Mouse (Mus musculus) hindbrain, embryonic 15.5 days (tissue): ENCODE results near the gene Adgrf2. TPM values are rescaled to one million over a fixed set of nuclear protein-coding genes. Genes with fewer than 3 reads are reported as not detected.

Source experiments
- ATAC-seq: fragments of 200-750 bp; cut with Nextera tagmentation; 2 replicates; pipeline ENCODE4 v1.8.0; 2017; ENCODE audit warnings: low read depth, moderate number of reproducible peaks, moderate TSS enrichment; ENCODE audit not compliant: low FRiP score
- H3K27ac ChIP-seq: fragments of 300-500 bp; sonication (generic); replicated peaks from 2 replicates; pipeline ENCODE4 v1.5.1; 2015; ENCODE audit warnings: mild to moderate bottlenecking, inconsistent platforms
- H3K27me3 ChIP-seq: fragments of 300-500 bp; sonication (generic); 2 replicates; pipeline ENCODE4 v1.6.1; 2015; ENCODE audit warnings: control low read depth, inconsistent platforms
- H3K36me3 ChIP-seq: fragments of 300-500 bp; sonication (generic); 2 replicates; pipeline ENCODE4 v1.6.1; 2015; ENCODE audit warnings: control low read depth, inconsistent platforms
- H3K4me1 ChIP-seq: fragments of 300-500 bp; sonication (generic); replicated peaks from 2 replicates; pipeline ENCODE4 v1.6.1; 2015; ENCODE audit warnings: control low read depth, inconsistent platforms
- H3K4me2 ChIP-seq: fragments of 300-500 bp; sonication (generic); 2 replicates; pipeline ENCODE4 v1.6.1; 2015; ENCODE audit warnings: moderate library complexity, mild to moderate bottlenecking, inconsistent platforms
- H3K4me3 ChIP-seq: fragments of 300-500 bp; sonication (generic); 2 replicates; pipeline ENCODE4 v1.5.1; 2015; ENCODE audit warnings: mild to moderate bottlenecking, inconsistent platforms
- H3K9ac ChIP-seq: fragments of 300-500 bp; sonication (generic); 2 replicates; pipeline ENCODE4 v1.6.1; 2015; ENCODE audit warnings: inconsistent platforms
- H3K9me3 ChIP-seq: fragments of 300-500 bp; sonication (generic); 2 replicates; pipeline ENCODE4 v1.6.1; 2016; ENCODE audit warnings: control low read depth, inconsistent platforms
- WGBS: fragments of 180-500 bp; shearing (Covaris S2); methylation state at CpG from one replicate; pipeline ENCODE4 v1.1.7; 2015; 5-methylcytosine and 5-hydroxymethylcytosine counted together
- polyA plus RNA-seq: library from polyadenylated mRNA; unstranded; fragments of >200 nt; fragmentation: Nextera tagmentation; extraction: Ambion mirVana; gene quantifications from 2 replicates; pipeline ENCODE4 v1.2.1, GENCODE M21; 2015

Adgrf2 gene
- polyA plus RNA-seq, 1 experiment from 2014 or later = 0.10 TPM

GRCm38 (mm10) chr17:42710717-42711116, 31.3 kb downstream of the Adgrf2 start:
- no peak overlapping the region for H3K4me3 ChIP-seq
- H3K27me3 ChIP-seq = no peaks in the 10 kb centered on the region
- H3K36me3 ChIP-seq = no peaks in the 10 kb centered on the region
- no peak overlapping the region for H3K9ac ChIP-seq
- no peak overlapping the region for H3K4me2 ChIP-seq
- 84% methylated on average over 7 of the region's 7 CpGs for WGBS
- H3K27ac ChIP-seq = no peak overlapping the region
- no peaks in the 10 kb centered on the region for H3K4me1 ChIP-seq
- H3K9me3 ChIP-seq = no peaks in the 10 kb centered on the region
- no peak for ATAC-seq

DNA sequence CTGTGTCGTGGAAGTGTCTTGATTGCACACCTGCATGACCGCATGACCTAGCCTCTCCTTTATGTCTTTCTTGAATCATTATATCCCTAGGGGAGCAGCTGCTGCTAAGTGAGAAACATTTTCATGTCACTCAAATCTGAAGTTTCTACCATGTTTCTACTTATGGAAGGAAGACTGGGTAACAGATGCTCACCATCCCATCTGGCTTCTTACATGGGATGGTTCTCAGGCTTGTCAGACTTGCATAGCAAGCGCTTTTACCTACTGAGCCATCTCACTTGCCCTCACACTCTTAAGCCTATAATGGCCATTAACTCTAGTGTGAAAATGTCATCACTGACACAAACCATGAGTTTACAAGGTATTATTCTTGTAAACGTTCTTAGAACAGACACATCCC, 36.4 kb downstream of the Adgrf2 start:
- Histone ChIP-seq H3K4me3 (no peak overlapping the region), H3K4me1 (no peaks in the 10 kb centered on the region), H3K4me2 (no peak overlapping the region), H3K9me3 (no peaks in the 10 kb centered on the region), H3K27me3 (no peaks in the 10 kb centered on the region), H3K9ac (no peak overlapping the region), H3K36me3 (no peaks in the 10 kb centered on the region), H3K27ac (no peak overlapping the region)
- ATAC-seq = no peak
- WGBS = 82% methylated on average over 4 of the region's 4 CpGs

DNA sequence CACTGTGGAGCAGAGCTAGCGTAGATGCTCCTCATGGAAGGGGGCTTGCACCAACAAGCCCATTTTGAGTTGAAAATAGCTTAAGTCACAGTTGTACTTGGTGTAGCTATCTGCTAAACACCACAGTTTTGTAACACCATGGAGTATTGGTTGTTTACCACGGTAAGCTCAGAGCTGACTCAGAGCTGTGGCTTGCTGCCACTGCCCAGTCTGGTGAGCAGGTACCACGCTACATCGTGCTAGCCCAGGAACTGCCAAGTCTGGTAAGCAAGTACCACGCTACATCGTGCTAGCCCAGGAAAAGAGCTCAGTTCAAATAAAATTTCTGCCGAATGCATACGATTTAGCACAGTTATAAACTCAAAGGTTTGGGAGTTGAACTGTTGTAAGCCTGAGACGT, 39.8 kb downstream of the Adgrf2 start:
- H3K9ac ChIP-seq = no peak overlapping the region
- H3K27me3 ChIP-seq = no peaks in the 10 kb centered on the region
- no peak overlapping the region for H3K4me2 ChIP-seq
- H3K4me3 ChIP-seq = no peak overlapping the region
- 93% methylated on average over 9 of the region's 9 CpGs for WGBS
- H3K9me3 ChIP-seq = no peaks in the 10 kb centered on the region
- ATAC-seq = no peak
- H3K27ac ChIP-seq = no peak overlapping the region
- H3K4me1 ChIP-seq = no peaks in the 10 kb centered on the region
- no peaks in the 10 kb centered on the region for H3K36me3 ChIP-seq

DNA sequence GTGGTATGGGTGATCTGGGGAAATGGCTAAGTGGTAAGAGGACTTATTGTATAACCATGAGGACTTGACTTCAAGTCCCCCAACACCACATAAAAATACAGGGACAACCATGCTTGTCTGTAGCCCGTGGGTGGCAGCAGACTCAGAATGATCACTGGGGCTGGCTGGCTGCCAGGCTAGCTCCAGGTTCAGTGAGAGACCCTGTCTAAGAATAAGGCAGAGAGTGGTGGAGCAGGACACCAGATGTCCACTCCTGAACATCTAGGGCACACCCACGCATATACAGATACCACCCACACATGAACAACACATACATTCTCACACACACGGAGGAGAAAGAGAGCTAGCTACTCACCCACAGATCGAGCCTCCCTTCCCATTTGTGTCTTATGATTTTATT, 47.2 kb downstream of the Adgrf2 start:
- Histone ChIP-seq H3K4me2 (no peak overlapping the region), H3K27ac (no peak overlapping the region), H3K27me3 (no peaks in the 10 kb centered on the region), H3K9me3 (no peaks in the 10 kb centered on the region), H3K9ac (no peak overlapping the region), H3K4me3 (no peak overlapping the region), H3K4me1 (no peaks in the 10 kb centered on the region), H3K36me3 (no peaks in the 10 kb centered on the region)
- WGBS = 92% methylated on average over 4 of the region's 4 CpGs
- ATAC-seq = no peak

DNA sequence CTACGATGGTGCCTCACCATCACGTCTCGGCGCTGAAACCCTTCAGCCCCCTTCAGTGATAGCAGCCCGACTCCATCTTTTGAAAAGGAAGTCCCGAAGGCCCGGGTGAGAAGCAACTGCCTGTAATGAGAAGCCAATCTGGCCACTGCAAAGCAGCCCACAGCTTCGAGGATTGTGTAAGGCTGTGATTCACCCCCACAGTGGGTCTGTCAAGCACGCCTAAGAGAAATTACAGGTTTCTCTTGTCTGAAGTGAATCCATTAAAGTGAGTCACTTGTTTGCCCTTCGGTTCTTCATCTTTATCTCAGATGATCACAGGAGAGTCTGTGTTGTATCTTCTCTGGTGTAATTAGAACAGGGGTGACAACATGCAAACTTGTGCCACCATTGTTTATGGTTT, 49.8 kb downstream of the Adgrf2 start, which contains the start of gene Adgrf4:
Gene Adgrf4, minus strand, starts transcription at position 149 of the 400 bp plus-strand sequence.
- 90% methylated on average over 10 of the region's 10 CpGs for WGBS
- Histone ChIP-seq H3K36me3 (no peaks in the 10 kb centered on the region), H3K4me3 (no peak within 1 kb of the TSS), H3K27me3 (no peaks in the 10 kb centered on the region), H3K9ac (no peak within 1 kb of the TSS), H3K4me2 (no peak within 1 kb of the TSS), H3K9me3 (no peaks in the 10 kb centered on the region), H3K4me1 (no peaks in the 10 kb centered on the region), H3K27ac (no peak within 1 kb of the TSS)
- no peak for ATAC-seq

DNA sequence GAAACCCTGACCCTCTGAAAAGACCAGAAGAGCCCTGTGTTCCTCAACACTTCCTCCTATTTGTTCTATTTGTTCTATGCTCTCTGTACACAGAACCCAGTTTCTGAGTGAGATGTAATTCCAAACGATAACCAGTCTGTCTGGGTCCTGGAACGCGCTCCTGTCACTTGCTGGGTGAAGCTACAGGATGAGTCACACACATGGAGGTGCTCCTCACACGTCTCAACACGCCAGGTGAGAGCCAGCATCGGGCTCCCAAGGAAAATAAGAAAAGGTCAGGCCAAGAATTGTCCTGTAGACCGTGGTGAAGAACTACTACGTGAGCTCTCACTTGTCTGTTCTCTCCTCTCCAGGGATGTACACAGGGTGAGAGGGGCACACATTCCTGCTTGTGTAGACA, 51.4 kb downstream of the Adgrf2 start:
- no peaks in the 10 kb centered on the region for H3K36me3 ChIP-seq
- H3K27ac ChIP-seq = no peak overlapping the region
- H3K4me2 ChIP-seq = no peak overlapping the region
- no peaks in the 10 kb centered on the region for H3K9me3 ChIP-seq
- H3K27me3 ChIP-seq = no peaks in the 10 kb centered on the region
- WGBS = 94% methylated on average over 8 of the region's 8 CpGs
- H3K4me1 ChIP-seq = no peaks in the 10 kb centered on the region
- ATAC-seq = no peak
- H3K4me3 ChIP-seq = no peak overlapping the region
- H3K9ac ChIP-seq = no peak overlapping the region

Other genes with a start within 250 kb of the Adgrf2 start
- gene Opn5, start 130.8 kb downstream of the Adgrf2 start, polyA plus RNA-seq = 0.13 and 0.32 TPM in 2 replicates
- gene Adgrf4, start 49.9 kb downstream of the Adgrf2 start, polyA plus RNA-seq = 0.10 and 0.22 TPM in 2 replicates
- 8.2 and 8.3 TPM in 2 replicates for gene Cd2ap, start 134.5 kb upstream of the Adgrf2 start, polyA plus RNA-seq